Mouse (Mus musculus): ENCODE measurements around the gene Mboat7. TPM values are rescaled to one million over a fixed set of nuclear protein-coding genes. Genes with fewer than 3 reads are reported as not detected.
"Not testable (repeated sequence)": the region's sequence is repeated elsewhere in the genome, so short reads cannot be mapped to it uniquely, and the experiment has no call there.

Mboat7 gene
- polyA plus RNA-seq (2012; ENCODE audit: insufficient read depth, insufficient read length, low replicate concordance, missing spikeins) = not detected in 2 replicates

DNA sequence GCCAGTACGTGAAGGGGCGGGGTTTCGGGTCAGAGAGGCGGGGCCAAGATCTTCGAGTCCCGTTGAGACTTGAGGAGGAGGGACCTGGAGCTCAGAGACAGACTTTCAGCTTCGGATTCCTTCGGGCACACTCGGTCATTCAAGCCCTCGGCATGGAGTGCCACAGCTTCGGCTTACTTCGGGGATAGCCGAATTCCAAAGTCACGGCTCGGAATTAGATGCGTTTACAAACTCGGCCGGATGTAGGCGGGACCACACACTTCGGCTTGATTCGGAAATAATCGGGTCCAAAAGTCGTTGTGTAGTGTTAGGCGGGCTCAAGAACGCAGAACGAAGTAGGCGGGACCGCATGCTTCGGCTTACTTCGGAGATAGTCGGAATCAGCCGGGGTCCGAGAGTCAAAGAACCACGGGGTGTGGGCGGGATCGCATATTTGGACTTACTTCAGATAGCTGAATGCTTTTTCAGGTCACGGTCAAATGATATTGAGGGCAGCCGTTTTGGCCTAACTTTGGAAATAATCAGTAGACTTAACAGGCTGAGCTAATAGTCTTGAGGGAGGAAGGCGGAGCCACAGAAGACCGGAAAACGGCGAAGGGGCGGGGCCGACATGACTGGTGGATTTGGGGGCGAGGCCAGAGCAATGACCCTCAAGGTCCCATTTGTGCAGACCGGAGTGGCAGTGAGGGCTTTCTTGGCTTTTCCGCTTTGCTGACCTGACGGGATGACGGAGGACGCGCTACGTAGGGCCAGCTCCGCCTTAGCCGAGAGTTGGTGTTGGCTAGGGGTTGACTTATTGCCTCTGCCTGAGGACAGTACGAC is at the start of gene Mboat7:
Gene Mboat7 (minus strand): TSS at position 537 of the 822 bp plus-strand sequence.
- TF ChIP-seq CTCF (IDR thresholded peaks at IDR 0.05; ENCODE audit: insufficient read depth, low read depth, low read length) = no peak
- no peak for TF ChIP-seq POLR2A (IDR thresholded peaks at IDR 0.05; ENCODE audit: insufficient read depth, low read depth, low read length)
- Histone ChIP-seq H3K27ac (ENCODE audit: insufficient read depth, low read depth, low read length) (peak within 1 kb of the TSS; percentile 81), H3K4me3 (ENCODE audit: insufficient read depth, low read depth, low read length) (peak within 1 kb of the TSS; percentile 74), H3K4me1 (ENCODE audit: control insufficient read depth, insufficient read depth, low read length) (peaks cover 15% of the 10 kb centered on the region)
- WGBS = under 1% methylated on average over 55 of the region's 55 CpGs

DNA sequence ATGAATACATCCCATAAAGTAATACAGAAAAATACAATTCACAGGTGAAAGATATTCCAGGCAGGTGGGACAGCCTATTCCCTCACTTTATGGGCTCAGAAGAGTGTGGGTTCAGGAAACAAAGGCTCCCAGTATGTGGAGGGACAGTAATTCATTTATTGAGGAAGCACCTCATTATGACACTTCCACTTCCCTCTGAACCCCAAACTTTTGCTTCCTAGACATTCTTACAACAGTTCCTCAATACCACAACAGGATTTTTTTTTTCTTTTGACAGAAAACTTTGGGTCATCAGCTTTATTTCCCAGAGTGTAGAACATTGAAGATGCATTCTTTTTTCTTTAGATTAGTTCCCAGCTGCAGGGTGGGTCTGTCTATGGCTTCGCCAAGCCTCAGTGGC is 39.4 kb upstream of the Mboat7 start:
- not testable (repeated sequence) for H3K27ac ChIP-seq (ENCODE audit: insufficient read depth, low read depth, low read length); H3K4me3 ChIP-seq (ENCODE audit: insufficient read depth, low read depth, low read length); H3K4me1 ChIP-seq (ENCODE audit: control insufficient read depth, insufficient read depth, low read length)
- no CpG with 5 or more reads among the region's 1 CpGs for WGBS

DNA sequence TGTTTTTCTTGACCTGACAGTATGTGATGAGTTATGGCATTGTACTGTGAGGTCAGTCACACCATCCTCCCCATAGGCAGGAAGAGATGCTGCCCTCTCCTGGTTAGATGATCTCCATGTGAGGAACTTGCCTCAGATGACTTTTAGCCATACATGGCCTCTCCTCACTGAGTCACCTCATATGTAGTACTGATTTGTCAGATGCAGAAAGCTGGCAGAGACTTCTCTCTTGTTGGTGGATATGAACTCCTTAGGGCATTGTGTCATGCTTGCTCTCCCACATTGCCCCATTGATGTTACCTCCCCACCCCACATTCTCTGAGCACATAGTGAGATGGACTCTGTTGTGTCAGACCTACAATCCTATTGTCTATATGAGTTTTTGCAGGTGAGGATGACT is 32.1 kb upstream of the Mboat7 start:
- not testable (repeated sequence) for H3K4me3 ChIP-seq (ENCODE audit: insufficient read depth, low read depth, low read length); H3K27ac ChIP-seq (ENCODE audit: insufficient read depth, low read depth, low read length); H3K4me1 ChIP-seq (ENCODE audit: control insufficient read depth, insufficient read depth, low read length)

GRCm38 (mm10) chr7:3720268-3720667 is 26.9 kb upstream of the Mboat7 start, which contains the start of gene Pirb:
Pirb (minus strand) TSS chr7:3720391.
- WGBS = 59% methylated on average over 1 of the region's 3 CpGs
- H3K27ac ChIP-seq (ENCODE audit: insufficient read depth, low read depth, low read length); H3K4me3 ChIP-seq (ENCODE audit: insufficient read depth, low read depth, low read length): not testable (repeated sequence)

GRCm38 (mm10) chr7:3715249-3715648 is 21.9 kb upstream of the Mboat7 start:
- WGBS = 58% methylated on average over 1 of the region's 1 CpGs
- TF ChIP-seq CTCF (IDR thresholded peaks at IDR 0.05; ENCODE audit: insufficient read depth, low read depth, low read length) = no peak
- TF ChIP-seq POLR2A (IDR thresholded peaks at IDR 0.05; ENCODE audit: insufficient read depth, low read depth, low read length) = no peak

More at GRCm38 (mm10) chr7:3720268-3720667, 26.9 kb upstream of the Mboat7 start, which contains the start of gene Pirb:
- not testable (repeated sequence) for H3K4me1 ChIP-seq (ENCODE audit: control insufficient read depth, insufficient read depth, low read length)

GRCm38 (mm10) chr7:3712264-3712942 is 19.1 kb upstream of the Mboat7 start:
- Histone ChIP-seq H3K4me3 (ENCODE audit: insufficient read depth, low read depth, low read length) (no peak overlapping the region), H3K27ac (ENCODE audit: insufficient read depth, low read depth, low read length) (no peak overlapping the region), H3K4me1 (ENCODE audit: control insufficient read depth, insufficient read depth, low read length) (no peaks in the 10 kb centered on the region)
- 43% methylated on average over 5 of the region's 5 CpGs for WGBS
- TF ChIP-seq POLR2A (IDR thresholded peaks at IDR 0.05; ENCODE audit: insufficient read depth, low read depth, low read length) (no peak), CTCF (IDR thresholded peaks at IDR 0.05; ENCODE audit: insufficient read depth, low read depth, low read length) (no peak)

More at GRCm38 (mm10) chr7:3715249-3715648, 21.9 kb upstream of the Mboat7 start:
- H3K27ac ChIP-seq (ENCODE audit: insufficient read depth, low read depth, low read length) = no peak overlapping the region
- no peaks in the 10 kb centered on the region for H3K4me1 ChIP-seq (ENCODE audit: control insufficient read depth, insufficient read depth, low read length)
- H3K4me3 ChIP-seq (ENCODE audit: insufficient read depth, low read depth, low read length) = no peak overlapping the region

DNA sequence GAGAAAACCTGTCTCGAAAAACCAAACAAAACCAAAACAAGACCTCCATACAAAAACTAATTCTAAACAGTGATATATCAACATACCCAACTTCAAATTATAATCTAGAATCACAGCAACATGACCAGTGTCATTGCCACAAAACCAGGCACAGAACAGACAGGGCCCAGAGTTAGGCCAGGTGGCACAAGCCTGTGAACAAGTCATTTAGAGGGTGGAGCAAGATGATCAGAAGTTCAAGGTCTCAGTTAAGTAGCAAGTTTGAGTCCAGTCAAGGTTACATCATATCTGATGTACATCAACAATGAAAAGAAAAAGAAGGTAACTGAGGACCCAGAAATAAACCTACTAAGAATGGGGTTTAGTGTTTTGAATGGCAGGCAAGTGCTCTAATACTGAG is 15.7 kb upstream of the Mboat7 start:
- H3K4me3 ChIP-seq (ENCODE audit: insufficient read depth, low read depth, low read length) = no peak overlapping the region
- WGBS = 88% methylated on average over 1 of the region's 1 CpGs
- TF ChIP-seq POLR2A (IDR thresholded peaks at IDR 0.05; ENCODE audit: insufficient read depth, low read depth, low read length) (no peak), CTCF (IDR thresholded peaks at IDR 0.05; ENCODE audit: insufficient read depth, low read depth, low read length) (no peak)
- H3K4me1 ChIP-seq (ENCODE audit: control insufficient read depth, insufficient read depth, low read length) = peaks cover 11% of the 10 kb centered on the region
- H3K27ac ChIP-seq (ENCODE audit: insufficient read depth, low read depth, low read length) = no peak overlapping the region

DNA sequence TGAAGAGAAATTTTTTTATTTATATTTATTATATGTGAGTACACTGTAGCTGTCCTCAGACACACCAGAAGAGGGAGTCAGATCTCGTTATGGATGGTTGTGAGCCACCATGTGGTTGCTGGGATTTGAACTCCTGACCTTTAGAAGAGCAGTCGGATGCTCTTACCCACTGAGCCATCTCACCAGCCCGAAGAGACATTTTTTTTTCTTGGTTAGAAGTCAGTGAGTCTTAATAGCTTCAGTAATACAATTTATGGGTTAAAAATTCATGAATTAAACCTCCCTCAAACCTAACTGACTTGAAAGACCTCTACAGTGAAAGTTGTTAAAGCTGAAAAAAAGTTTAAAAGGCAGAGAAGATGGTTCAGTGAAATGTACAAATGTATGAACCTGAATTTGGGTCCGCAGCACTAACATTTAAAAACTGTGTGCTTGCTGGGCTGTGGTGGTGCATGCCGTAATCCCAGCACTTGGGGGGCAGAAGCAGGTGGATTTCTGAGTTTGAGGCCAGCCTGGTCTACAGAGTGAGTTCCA is 15.2 kb upstream of the Mboat7 start:
- H3K27ac ChIP-seq (ENCODE audit: insufficient read depth, low read depth, low read length); H3K4me3 ChIP-seq (ENCODE audit: insufficient read depth, low read depth, low read length): not testable (repeated sequence)
- 44% methylated on average over 5 of the region's 5 CpGs for WGBS
- H3K4me1 ChIP-seq (ENCODE audit: control insufficient read depth, insufficient read depth, low read length) = peaks cover 11% of the 10 kb centered on the region

DNA sequence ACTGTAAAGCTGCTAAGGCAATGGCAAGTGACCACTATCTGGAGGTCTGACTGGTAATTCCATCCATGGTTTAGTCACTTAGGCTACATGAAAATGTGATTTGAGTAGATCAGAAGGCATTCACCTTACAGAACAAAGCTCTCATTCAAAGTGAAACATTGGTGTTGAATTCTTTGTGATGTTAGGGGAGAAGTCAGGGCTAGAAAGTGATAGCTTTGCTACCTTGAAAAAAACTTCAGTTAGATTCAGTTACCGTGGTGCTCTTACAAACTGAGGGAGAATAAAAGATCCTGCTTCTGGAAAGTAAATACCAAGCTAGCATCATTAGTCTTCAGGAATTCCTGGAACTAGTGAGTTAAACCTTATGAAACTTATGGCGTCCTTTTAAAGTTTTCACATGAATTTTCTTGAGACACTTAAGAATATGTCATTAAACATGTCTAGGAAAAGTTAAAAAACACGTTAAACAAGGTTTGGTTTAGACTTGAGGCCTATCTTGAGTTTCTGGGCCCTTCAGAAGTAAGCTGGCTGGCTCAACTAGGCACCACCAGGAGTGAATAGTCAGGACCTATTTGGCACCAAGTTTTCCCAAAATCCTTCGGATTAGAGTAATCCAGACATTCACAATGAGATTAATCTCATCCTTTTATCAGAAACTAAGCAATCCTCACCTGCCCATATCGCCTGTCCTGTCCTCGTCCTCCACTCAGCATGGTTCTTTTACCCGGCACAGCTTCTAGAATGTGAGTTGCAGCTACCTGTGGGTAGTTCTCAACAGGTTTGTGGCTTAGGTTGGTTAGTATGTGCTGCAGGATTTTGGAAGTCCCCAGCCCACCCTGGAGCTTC is 14.5 kb upstream of the Mboat7 start:
- H3K4me3 ChIP-seq (ENCODE audit: insufficient read depth, low read depth, low read length) = no peak overlapping the region
- WGBS = 43% methylated on average over 7 of the region's 7 CpGs
- H3K4me1 ChIP-seq (ENCODE audit: control insufficient read depth, insufficient read depth, low read length) = peaks cover 12% of the 10 kb centered on the region
- TF ChIP-seq POLR2A (IDR thresholded peaks at IDR 0.05; ENCODE audit: insufficient read depth, low read depth, low read length) (no peak), CTCF (IDR thresholded peaks at IDR 0.05; ENCODE audit: insufficient read depth, low read depth, low read length) (no peak)
- H3K27ac ChIP-seq (ENCODE audit: insufficient read depth, low read depth, low read length) = no peak overlapping the region
